Mouse (Mus musculus) kidney, postnatal 0 days (tissue): ENCODE data around the gene Mmp20. TPM values are rescaled to one million over a fixed set of nuclear protein-coding genes. Genes with fewer than 3 reads are reported as not detected.
A peak's percentile ranks its signal among the peaks of the same experiment; 100 is the strongest.

Experiments used
- ATAC-seq: fragments of 200-750 bp; cut with Nextera tagmentation; replicated peaks from 2 replicates; pipeline ENCODE4 v1.8.0; 2017; ENCODE audit warnings: low read depth, moderate number of reproducible peaks, moderate TSS enrichment, moderate library complexity; ENCODE audit not compliant: low FRiP score
- DNase-seq: peaks from one replicate; pipeline ENCODE4 v3.0.0-alpha.2; 2016; ENCODE audit warnings: low spot score
- H3K27ac ChIP-seq: fragments of 300-500 bp; sonication (generic); 2 replicates; pipeline ENCODE4 v1.5.1; 2014; ENCODE audit warnings: mild to moderate bottlenecking
- H3K27me3 ChIP-seq: fragments of 300-500 bp; sonication (generic); 2 replicates; pipeline ENCODE4 v1.6.1; 2014; ENCODE audit warnings: low read length, mixed read lengths; ENCODE audit not compliant: insufficient read depth
- H3K36me3 ChIP-seq: fragments of 300-500 bp; sonication (generic); 2 replicates; pipeline ENCODE4 v1.6.1; 2014; ENCODE audit warnings: low read length, mixed read lengths; ENCODE audit not compliant: insufficient read depth
- H3K4me1 ChIP-seq: fragments of 300-500 bp; sonication (generic); replicated peaks from 2 replicates; pipeline ENCODE4 v1.6.1; 2014; ENCODE audit warnings: antibody characterized with exemption, low read length, mixed read lengths; ENCODE audit not compliant: insufficient read depth
- H3K4me2 ChIP-seq: fragments of 300-500 bp; sonication (generic); 2 replicates; pipeline ENCODE4 v1.6.1; 2014; ENCODE audit warnings: mild to moderate bottlenecking, low read length, moderate library complexity, mixed read lengths
- H3K4me3 ChIP-seq: fragments of 300-500 bp; sonication (generic); replicated peaks from 2 replicates; pipeline ENCODE4 v1.5.1; 2014; ENCODE audit warnings: low read depth, low read length
- H3K9ac ChIP-seq: fragments of 300-500 bp; sonication (generic); 2 replicates; pipeline ENCODE4 v1.6.1; 2014; ENCODE audit warnings: low read depth, low read length
- H3K9me3 ChIP-seq: fragments of 300-500 bp; sonication (generic); replicated peaks from 2 replicates; pipeline ENCODE4 v1.6.1; 2016; ENCODE audit warnings: low read length, inconsistent platforms, mixed read lengths
- CTCF ChIP-seq: IDR thresholded peaks from 2 replicates; pipeline ENCODE4 v1.5.1; 2016; ENCODE audit warnings: antibody characterized with exemption, low read depth, mild to moderate bottlenecking, moderate library complexity
- WGBS: fragments of 180-500 bp; shearing (Covaris S2); extraction: QIAGEN DNeasy Blood & Tissue Kit; methylation state at CpG from one replicate; pipeline ENCODE4 v1.1.7; 2014; 5-methylcytosine and 5-hydroxymethylcytosine counted together
- polyA plus RNA-seq: library from polyadenylated mRNA; unstranded; fragments of >200 nt; fragmentation: Nextera tagmentation; extraction: Ambion mirVana; gene quantifications from 2 replicates; pipeline ENCODE4 v1.2.1, GENCODE M21; 2015

Gene Mmp20
- polyA plus RNA-seq, 1 experiment from 2014 or later: 0.13 TPM

- H3K4me1 ChIP-seq: no peaks in the 10 kb centered on the region
- H3K4me2 ChIP-seq: no peak overlapping the region
- no peak overlapping the region for H3K4me3 ChIP-seq
- ATAC-seq: peak; percentile 40; the same call in 1 of the 2 replicates
- no peak for DNase-seq
- H3K9ac ChIP-seq: no peak overlapping the region
- no peaks in the 10 kb centered on the region for H3K27me3 ChIP-seq
- WGBS: 61% methylated on average over 4 of the region's 4 CpGs
- no peak for TF ChIP-seq CTCF
- no peak overlapping the region for H3K27ac ChIP-seq
- H3K9me3 ChIP-seq: no peaks in the 10 kb centered on the region; the same call in 1 of the 2 replicates
- H3K36me3 ChIP-seq: no peaks in the 10 kb centered on the region
These were observed 29.9 kb downstream of the Mmp20 start for GRCm38 (mm10) chr9:7657946-7658345.

- no peaks in the 10 kb centered on the region for H3K4me1 ChIP-seq
- DNase-seq (no peak), ATAC-seq (no peak)
- H3K36me3 ChIP-seq: no peaks in the 10 kb centered on the region
- H3K27me3 ChIP-seq: no peaks in the 10 kb centered on the region
- no peak for TF ChIP-seq CTCF
- WGBS: 81% methylated on average over 6 of the region's 6 CpGs
- H3K4me3 ChIP-seq: no peak overlapping the region
- no peaks in the 10 kb centered on the region; the same call in 1 of the 2 replicates for H3K9me3 ChIP-seq
- no peak overlapping the region for H3K4me2 ChIP-seq
- H3K27ac ChIP-seq: no peak overlapping the region
- H3K9ac ChIP-seq: no peak overlapping the region
These were observed 31.5 kb downstream of the Mmp20 start for GRCm38 (mm10) chr9:7659469-7660020.

GRCm38 (mm10) chr9:7661371-7661770 lies 33.3 kb downstream of the Mmp20 start:
- H3K36me3 ChIP-seq: no peaks in the 10 kb centered on the region
- no peak overlapping the region for H3K4me3 ChIP-seq
- ATAC-seq (0 out of 2 replicates have a peak, but pooled peaks have one; percentile 10), DNase-seq (no peak)
- no peaks in the 10 kb centered on the region for H3K27me3 ChIP-seq
- WGBS: 76% methylated on average over 1 of the region's 1 CpGs
- no peak overlapping the region for H3K27ac ChIP-seq
- H3K4me2 ChIP-seq: no peak overlapping the region
- no peaks in the 10 kb centered on the region; the same call in 1 of the 2 replicates for H3K9me3 ChIP-seq
- no peaks in the 10 kb centered on the region for H3K4me1 ChIP-seq
- TF ChIP-seq CTCF: no peak
- no peak overlapping the region for H3K9ac ChIP-seq

- DNase-seq: no peak
- no peak for TF ChIP-seq CTCF
- 86% methylated on average over 1 of the region's 1 CpGs for WGBS
- no peak for ATAC-seq
- Histone ChIP-seq H3K27ac (no peak overlapping the region), H3K4me3 (no peak overlapping the region), H3K9ac (no peak overlapping the region), H3K4me1 (no peaks in the 10 kb centered on the region), H3K4me2 (no peak overlapping the region), H3K27me3 (no peaks in the 10 kb centered on the region), H3K36me3 (no peaks in the 10 kb centered on the region), H3K9me3 (no peaks in the 10 kb centered on the region)
These were observed 41.6 kb downstream of the Mmp20 start for GRCm38 (mm10) chr9:7669674-7670073.

- Histone ChIP-seq H3K27me3 (no peaks in the 10 kb centered on the region), H3K4me2 (no peak overlapping the region), H3K4me3 (no peak overlapping the region), H3K9me3 (no peaks in the 10 kb centered on the region), H3K9ac (no peak overlapping the region), H3K36me3 (no peaks in the 10 kb centered on the region), H3K27ac (no peak overlapping the region), H3K4me1 (no peaks in the 10 kb centered on the region)
- 86% methylated on average over 9 of the region's 9 CpGs for WGBS
- ATAC-seq (no peak), DNase-seq (no peak)
- TF ChIP-seq CTCF: no peak
These were observed 45.0 kb downstream of the Mmp20 start for GRCm38 (mm10) chr9:7672985-7673384.

- no peak for DNase-seq
- no peak for ATAC-seq
- WGBS: 74% methylated on average over 2 of the region's 2 CpGs
These were observed 50.3 kb downstream of the Mmp20 start for GRCm38 (mm10) chr9:7678154-7678837.

More at GRCm38 (mm10) chr9:7678154-7678837, 50.3 kb downstream of the Mmp20 start:
- H3K9ac ChIP-seq: no peak overlapping the region
- H3K36me3 ChIP-seq: no peaks in the 10 kb centered on the region
- H3K27me3 ChIP-seq: no peaks in the 10 kb centered on the region
- H3K4me3 ChIP-seq: no peak overlapping the region
- H3K27ac ChIP-seq: no peak overlapping the region
- H3K9me3 ChIP-seq: no peaks in the 10 kb centered on the region
- no peak for TF ChIP-seq CTCF
- H3K4me2 ChIP-seq: no peak overlapping the region
- H3K4me1 ChIP-seq: no peaks in the 10 kb centered on the region
